Mouse (Mus musculus) thymus, postnatal 25 days (tissue): ENCODE data around the gene Fam169b.

Experiments
- DNase-seq: peaks from one replicate; pipeline ENCODE4 v3.0.0; 2022

Fam169b gene

DNA sequence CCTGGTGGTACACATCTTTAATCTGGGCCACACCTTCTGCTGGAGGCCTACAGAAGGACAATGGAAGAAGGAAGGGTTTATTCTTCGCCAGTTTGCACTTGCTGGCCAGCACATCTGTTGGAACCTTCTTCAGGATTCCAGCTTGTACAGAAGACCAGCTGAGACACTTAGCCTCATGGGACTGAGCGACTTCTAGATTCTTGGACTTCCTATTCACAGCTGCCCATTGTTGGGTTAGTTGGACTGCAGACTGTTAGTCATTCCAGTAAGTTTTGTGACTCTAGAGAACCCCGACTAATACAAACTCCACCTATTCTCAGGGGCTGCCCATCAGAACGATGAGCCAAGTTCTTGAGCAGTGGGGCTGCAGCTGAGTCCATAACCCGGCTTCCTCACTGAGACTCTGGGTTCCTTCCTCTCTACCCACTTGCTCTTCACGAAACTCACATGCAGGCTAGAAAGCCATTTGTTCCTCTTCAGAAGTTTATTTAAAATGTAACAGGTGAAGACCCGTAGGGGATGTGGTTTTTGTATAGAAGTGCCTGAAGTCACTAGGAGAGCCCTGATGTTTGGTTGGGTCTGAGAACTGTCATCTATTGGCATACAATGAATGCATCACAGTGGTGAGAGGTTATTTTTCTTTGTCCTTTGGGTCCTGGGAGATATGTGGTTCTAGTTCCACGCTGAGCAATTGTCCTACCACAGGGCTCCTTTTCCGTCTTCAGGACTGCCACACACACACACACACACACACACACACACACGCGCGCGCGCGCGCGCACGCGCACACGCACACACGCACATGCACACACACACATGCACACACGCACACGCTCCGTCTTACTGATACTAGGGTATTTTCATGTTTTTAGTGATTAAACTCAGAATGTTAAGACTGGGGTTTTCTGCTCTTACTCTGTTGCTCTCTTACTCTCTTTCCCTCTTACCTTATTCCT is 13.2 kb downstream of the Fam169b start:
- DNase-seq, result peak; percentile 71

DNA sequence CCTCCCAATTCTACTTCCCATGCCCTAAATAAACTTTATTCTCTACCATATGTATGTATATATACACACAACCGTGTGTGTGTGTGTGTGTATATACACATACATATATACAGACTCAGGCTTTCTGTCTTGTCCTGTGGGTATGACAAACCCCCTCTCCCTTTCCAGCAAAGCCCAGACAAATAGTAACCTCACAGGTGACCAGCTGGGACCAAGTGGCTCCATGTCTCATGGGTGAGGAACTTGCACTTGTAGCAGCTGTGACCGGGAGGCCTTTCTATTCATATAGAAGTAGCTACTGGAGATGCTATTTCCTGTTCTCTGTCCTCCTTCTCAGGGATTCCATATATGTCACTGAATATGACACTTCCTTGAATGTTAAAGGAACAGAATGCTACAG is 13.9 kb downstream of the Fam169b start:
- no peak for DNase-seq

DNA sequence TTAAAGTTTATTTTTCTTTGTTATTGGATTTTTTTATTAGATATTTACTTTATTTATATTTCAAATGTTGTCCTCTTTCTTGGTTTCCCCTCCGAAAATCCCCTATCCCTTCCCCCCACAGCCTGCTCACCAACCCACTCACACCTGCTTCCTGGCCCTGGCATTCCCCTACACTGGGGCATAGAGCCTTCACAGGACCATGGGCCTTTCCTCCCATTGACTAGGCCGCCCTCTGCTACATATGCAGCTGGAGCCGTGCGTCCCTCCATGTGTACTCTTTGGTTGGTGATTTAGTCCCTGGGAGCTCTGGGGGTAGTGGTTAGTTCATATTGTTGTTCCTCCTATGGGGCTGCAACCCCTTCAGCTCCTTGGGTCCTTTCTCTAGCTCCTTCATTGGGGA is 14.4 kb downstream of the Fam169b start:
- DNase-seq, result peak; percentile 64

DNA sequence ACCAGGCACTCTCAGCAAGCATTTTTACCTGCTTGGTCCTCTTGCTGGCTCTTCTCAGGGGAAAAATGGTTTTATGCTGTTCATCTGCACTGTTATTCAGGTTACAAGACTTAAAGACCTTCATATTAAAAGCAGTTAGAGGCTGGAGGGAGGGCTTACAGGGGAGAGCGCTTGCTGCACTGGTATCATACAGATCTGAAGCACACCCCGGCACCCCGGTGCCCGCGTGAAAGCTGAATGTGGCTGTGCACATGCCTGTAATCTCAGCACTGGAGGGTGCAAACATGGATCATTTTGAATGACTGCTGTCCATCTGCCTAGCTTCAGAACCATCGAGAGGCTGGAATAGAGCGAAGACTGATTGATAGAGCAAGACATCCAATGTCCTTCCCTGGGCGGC is 15.4 kb downstream of the Fam169b start:
- no peak for DNase-seq

DNA sequence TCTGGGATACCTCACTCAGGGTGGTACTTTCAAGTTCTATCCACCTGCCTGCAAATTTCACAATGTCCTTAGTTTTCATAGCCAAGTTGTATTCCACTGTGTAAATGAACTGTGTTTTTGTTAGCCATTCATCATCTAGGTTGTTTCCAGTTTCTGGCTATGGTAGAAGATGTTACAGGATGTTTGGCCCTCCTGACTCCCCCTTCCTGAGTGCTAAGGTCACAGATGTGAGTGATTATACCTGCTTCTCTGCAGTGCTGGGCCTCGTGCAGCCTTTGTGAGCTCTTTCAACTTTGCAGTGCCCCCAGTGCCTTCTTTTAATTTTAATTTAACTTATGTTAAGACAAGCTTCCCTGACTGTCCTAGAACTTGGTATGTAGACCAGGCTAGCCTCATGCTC is 18.0 kb downstream of the Fam169b start:
- no peak for DNase-seq

DNA sequence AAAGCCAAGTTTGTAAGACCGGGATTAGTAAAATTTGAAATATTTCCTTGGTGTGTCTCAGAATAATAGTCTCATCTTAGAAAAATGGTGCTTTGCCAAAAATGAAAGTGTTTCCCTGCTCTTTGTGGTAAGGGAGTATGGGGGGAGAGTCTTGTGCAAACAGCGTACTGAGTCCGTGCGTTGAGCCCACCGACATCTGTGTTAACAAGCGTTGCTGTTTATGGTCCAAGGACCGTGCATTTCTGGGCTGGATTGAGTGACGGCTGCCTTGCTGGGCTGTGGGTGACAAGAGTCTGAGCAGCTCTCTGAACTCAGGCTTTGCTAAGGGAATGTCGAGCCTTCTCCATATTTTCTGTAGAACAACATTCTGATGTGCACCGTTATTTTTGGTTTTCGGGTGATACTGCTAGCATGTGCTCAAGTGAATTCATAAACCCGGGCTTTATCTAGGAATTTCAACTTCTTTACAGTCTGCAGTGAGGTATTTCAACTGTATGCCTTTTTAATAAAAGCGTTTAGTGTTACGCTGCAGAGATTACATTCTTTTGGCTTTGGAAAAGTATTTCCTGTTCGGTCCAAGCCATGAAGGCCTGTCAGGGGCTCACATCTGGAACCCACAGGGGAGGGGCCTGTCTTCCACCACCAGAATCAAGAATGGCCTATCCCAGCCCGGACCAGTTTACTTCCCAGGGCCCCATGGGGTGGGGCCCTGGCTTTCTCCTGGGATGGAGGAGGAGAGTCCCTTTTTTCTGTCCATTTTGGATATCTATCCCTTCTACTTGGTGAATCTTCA is 20.6 kb downstream of the Fam169b start:
- DNase-seq, result no peak

DNA sequence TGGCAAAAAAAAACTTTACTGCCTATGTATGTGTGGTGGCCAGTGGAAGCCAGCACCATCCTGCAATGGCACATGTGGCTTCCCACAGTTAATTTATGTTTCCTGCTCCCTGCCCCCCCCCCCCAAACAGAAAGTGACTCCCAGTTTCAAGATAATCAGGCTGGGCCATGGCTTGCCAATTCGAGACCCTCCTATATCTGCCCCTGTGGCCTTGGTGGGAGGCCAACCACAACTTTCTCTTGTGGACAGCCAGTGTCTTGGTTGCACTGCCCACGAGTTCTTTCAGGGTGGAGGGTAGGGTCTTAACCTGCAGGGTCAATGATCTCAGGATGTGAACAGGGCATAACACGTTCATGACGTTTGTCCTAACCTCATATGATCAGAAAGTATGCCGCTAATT is 22.8 kb downstream of the Fam169b start:
- no peak for DNase-seq

DNA sequence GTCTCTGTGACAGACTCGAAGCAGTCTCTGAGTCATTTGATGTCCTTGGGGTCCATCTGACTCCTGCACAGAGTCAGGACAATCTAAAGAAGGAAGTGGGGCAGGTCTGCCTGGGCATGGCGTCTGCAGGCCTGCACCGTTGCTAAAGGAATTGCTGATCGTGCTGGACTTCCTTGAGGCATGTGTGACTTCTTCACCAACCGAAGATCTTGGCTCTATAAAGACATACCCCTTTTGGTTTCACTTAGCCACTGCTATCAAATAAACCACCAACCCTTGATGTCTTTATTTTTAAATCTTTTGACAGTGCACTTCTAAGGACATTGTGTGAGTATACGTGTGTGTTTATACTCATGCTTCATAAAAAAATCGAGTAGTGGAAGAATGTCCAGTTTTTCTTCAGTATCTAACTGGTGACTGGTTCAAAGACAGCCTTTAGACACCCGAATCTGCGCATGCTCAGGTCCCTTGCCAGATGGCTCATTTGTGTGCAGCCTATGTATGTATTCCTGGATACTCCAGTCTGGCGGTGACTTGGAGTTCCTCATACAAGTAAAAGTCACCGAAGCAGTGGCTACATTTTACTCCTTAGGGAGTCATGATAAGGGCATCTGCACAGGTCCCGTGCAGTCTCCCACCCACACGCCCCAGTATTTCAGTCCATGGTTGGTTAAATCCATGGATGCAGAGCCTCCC is 24.9 kb downstream of the Fam169b start:
- DNase-seq, result no peak

DNA sequence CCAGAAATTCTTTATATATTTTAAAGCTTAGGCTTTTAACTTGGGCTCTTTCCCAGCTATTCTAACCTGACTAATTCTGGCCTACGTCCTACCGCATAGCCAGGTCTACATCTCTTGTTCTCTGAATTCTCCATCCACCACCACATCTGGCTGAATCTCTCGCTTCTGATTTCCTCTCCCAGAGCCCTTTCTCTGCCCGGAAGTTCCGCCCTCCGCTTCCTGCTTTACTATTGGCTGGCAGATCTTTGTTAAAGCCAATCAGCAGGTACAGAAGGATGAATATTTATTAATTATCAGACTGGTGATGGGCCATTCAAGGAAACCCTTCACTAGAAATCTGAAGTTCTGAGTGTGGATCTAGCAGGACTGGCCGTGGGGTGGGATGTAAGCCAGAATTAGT is 27.5 kb downstream of the Fam169b start:
- DNase-seq, result no peak

DNA sequence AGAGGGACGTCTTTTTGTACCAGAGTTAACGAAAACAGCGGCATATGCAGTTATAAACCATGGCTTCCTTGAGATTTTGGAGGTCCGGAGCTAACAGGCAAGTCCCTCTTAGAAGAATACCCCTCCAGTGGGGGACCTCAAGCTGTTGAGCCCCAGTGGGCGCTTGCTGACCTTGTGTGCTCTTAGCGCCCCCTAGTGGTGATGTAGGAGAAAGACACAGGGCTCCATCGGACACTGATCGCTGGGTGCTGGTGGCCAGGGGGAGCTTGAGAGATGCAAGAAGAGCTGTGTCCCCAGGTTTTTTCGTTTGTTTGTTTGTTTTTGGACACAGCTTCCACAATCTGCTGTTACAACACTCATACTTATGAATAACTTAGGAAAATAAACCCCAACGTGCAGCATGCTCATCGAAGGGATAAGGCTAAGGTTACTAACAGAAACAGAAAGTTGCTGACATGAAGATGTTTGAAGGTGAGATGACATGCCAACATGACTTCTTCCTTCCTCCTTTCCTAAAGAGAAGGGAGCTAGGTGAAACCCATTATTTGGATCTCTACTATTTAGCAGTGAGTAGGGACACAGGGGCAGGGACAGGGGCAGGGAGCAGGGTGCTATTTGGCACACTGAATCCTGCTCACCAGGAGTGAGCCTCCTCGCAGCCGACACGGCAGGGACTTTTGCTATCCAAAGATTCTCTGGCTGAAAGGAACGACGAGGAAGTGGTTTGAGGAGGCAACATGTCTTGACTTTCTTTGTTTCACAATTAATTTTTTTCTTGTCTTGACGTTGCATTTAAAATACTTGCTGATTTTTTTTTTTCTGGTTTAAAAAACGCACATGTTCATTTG is 29.2 kb downstream of the Fam169b start:
- peak; percentile 80 for DNase-seq

DNA sequence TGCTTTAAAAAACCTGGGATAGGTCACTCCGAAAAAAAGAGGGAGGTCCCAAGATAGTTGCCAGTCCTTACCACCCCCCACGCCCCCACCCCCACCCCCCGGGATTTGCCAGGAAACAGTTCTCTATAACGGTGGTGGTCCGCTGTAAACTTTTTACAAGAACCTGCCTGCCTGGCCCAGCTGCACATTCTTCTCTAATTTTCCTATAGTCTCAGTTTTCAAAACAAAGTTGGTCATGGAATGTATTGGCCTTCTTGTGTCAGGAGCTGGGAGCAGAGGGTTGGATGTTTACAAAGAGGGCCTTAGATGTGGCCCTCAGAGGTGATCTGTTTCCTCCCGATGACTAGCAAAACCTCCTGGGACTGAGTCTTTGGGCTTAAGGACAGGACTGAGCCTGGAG is 30.0 kb downstream of the Fam169b start:
- DNase-seq, result no peak

DNA sequence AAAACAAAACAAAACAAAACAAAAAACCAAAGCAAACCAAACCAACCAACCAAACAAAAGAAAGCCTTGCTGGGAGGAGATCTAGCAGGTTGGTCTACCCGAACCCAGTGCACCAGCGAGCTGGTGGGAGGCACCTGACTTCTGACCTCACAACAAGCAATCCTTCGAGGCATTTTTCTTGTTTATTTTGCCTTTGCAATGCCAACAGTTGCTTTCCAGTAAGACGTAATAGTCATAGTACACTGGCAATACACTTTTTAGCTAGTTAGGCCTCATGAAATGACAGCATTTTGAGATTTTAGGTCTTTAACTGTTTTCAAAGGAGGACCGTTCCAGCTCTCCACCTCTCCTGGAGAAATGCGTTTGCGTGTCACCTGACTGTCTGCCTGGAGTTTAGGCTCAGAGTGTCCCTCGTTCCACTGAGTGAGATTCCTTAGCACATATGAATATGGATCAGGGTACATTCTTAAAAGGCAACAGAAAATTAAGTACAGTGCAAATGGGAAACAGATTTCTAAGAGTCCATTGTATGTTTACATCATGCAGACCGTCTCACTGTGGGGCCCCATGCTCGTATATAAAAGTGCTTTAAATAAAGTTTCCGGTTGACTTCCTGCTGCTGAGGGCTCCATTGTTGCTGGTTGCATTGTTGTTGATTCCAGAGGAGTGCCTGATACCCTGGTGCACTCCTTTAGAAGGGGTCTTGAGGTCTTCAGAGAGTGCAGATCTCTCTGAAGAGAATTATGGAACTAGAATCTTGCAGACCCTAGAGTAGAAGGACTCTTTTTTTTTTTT is 32.3 kb downstream of the Fam169b start:
- no peak for DNase-seq

DNA sequence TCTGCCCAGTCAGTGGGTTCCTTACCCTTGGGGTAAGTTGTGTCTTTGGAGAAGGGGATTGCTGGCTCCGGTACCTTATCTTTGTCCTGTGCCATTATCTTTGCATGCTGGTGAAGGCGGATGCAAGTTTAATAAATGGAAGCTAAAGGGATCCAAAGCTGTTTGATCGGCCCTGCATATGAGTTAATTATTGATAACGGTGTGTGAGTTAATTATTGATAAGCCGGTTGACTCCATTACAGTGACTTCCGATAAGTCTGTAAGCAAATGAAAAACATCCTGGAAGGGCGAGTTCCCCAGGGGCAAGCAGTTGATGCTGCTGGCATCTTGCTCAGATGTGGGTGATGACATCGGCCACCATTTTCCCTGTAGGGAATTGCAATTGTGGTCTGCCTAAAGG is 33.1 kb downstream of the Fam169b start:
- DNase-seq, result no peak

DNA sequence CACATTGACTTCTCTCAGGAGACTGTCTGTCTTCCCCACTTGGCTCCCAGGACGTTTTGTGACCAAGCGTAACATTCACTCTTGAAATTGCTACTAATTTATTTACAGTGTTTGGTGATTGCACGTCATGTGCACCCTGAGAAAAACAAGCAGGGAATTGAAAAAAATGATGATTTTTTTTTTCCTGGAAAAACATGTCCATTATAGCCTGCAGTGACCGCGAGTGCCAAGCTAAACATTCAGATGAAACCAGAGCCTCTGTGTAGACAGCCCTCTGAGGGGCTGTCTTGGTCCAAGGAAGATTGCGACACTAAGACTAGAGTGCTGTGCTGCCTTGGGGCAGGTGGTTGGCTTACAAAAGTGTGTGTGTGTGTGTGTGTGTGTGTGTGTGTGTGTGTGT is 37.8 kb downstream of the Fam169b start:
- DNase-seq, result no peak

DNA sequence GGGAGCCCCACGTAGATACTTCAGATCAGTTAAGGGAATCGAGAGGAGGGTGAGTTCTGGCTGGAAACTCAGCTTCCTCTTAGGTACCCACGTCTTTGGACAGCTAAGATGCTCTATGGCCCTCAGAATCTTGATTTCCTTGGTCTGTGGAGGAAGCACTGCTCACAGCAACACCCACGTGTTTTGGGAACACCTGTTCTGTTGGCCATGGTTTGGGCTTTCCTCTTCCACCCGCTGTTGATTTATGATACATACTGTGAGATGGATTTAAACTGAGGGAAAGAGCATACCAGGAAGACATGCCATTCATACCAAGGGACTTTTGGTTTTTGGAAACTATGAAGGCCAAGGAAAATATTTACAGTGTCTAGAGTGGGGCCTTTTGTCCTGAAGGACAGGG is 38.8 kb downstream of the Fam169b start:
- no peak for DNase-seq

DNA sequence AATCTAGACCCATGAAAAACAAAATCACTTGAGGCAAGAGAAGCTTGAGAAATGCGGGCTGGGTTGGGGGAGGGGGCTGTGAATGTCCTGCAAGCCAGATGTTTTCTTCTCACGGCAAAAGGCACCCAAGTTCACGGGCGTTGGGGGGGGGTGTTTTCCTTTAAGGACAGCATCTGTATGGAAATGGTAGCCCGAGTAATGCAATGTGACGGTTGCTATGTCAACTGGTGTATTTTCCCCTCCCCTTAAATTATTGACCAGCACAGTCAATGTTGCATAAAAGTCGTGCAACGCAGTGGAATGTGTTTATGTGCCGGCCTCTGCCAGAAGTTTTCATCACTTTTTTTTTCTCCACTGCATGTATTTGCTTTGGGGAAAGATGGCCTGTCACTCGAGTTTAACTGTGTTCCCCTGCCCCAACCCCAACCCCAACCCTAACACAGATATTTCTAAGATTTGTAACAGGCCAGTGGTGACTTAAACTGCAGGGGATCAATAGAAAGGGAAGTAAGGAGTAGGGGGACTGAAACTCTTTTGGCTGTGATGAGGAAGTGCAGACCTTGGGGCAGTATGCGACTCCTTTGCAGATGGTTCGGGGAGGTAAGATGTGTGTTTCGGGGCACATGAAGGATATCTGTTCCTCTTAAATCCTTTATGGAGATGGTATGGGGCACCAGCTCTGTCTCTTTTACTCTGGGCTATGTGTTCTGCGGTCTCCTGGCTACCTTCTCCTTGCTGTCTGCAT is 39.6 kb downstream of the Fam169b start:
- no peak for DNase-seq

DNA sequence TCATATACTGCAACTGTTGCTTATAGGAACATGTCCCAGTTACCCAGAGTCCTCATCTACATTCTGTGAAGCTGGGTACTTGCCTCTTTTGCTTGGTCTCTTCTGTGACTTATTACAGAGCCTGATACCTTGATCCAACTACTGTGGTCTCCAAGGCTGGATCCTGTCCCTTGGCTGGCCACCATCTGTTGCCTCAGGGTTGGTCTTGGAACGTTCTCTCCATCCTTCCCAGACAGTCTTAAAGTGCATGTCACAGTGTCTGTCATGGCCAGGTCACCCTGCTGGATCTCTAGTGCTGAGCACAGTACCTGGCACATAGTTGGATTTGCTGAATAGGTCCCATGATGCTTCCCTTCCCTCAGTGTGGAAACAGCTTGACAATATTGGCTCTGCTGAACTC is 40.6 kb downstream of the Fam169b start:
- no peak for DNase-seq

DNA sequence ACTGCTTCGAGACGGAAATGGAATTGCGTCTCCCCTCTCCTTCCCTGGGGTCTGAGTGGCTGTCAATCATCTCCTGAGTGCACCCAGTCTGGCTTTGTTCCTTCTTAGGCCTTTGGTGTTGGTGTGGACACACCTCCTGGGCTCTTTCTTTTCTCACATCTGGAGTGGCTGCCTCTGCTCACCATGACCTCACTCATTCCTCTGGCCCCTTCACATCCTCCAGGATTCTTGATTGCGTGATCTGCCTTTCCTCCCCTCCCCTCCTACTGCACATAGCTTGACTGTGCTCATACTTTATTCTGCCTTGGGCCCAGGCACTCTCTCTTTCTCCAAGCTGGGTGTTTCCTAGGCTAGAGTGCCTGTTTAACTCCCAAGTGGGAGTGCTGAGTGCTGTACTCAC is 41.4 kb downstream of the Fam169b start:
- no peak for DNase-seq

DNA sequence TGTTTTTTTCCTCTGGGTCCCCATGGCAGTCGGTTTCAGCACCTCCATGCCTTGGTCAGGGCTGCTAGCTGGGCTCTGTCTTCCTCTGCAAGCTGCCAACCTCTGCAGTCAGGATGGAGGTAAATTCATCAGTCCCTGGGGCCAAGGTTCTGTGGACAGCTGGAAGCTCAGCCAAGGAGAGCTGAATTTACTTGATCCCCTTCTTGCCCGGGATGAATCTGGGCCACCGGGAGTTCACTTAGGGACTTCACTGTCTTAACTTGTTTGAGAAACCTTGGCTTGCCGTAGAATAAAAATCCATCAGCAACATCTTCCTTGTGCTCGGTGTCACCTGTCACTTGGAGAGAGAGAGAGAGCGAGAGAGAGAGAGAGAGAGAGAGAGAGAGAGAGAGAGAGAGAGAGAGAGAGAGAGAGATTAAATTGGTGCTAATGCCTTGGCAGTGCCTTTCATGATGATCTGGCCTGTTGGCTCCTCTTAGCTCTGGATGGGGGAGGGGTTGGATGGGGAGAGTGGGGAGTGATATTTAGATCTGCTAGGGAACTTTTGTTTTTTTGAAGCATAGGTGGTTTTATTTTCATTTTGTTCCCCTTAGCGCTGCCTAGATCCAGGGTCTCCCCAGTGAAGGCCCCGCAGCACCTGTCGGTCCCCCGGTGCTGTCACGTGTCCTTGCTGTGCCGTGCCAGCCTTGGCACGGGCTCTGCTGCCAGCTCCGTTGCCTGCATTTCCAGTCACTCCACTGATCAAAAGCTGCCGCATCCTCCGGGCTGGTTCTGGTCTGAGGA is 44.6 kb downstream of the Fam169b start:
- no peak for DNase-seq

DNA sequence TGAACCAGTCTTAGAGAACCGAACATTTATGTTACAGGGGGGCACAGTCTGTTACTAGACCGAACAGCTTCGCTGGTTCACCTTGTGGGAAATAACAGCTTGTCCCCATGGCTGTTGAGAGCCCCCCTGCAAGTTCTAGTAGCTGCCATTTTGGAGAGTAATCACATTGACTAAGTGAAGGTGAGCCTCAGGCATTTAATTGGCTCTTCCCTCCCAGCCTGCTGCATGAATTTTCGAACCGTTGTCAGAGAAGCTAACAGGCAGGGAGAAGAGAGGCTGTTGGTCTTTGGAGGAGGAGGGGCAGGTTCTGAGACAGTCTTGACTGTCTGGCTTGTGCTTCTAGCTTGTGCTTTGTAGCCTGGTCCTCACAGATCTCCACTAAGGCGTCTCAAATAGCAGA is 45.3 kb downstream of the Fam169b start:
- no peak for DNase-seq
